Mouse (Mus musculus) testis, adult 2 months (tissue): ENCODE results near the gene Gcnt3.

Source experiments
- CTCF ChIP-seq: fragments of 200-500 bp; IDR thresholded peaks from 2 replicates; pipeline ENCODE4 v1.5.1; 2012; ENCODE audit warnings: low read depth, mild to moderate bottlenecking, inconsistent platforms, low read length, moderate library complexity; ENCODE audit not compliant: control insufficient read depth, insufficient read depth, insufficient replicate concordance
- POLR2A ChIP-seq: fragments of 200-500 bp; IDR thresholded peaks from 2 replicates; pipeline ENCODE4 v1.6.1; 2012; ENCODE audit warnings: low read depth, mild to moderate bottlenecking, inconsistent platforms, low read length, moderate library complexity; ENCODE audit not compliant: control insufficient read depth

DNA sequence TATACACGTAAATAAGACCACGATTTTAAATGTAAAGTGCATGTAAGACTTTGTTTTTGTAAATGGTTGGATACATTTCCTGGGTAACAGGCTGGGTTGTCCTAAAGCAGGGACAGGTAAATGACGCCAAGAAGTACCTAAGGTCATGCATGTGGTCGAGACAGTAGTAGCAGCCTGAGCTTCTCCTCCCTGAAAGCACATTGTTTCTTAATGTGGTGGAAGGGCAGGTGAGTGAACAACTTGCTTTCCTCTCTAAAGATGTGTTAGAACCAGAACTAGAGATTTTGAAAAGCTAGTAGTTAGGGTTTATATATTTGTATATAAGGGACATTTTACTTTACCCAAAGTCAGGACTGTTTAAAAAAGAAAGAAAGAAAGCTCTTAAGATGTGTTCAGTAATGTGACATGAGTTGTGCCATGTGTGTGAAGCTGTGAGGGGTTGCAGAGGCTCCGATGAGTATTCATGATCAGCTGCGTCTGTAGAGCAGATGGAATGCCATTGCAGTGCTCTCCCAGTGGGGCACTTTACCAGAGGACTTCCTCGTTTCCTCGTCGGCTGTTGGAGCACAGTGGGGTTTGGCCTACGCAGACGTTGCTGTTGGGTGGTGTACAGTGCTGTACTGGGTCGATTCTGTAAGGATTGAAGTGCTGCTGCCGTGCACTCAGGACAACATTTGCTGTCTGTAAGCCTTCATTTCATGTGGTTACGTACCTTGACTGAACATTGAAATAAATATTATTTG lies 30.2 kb downstream of the Gcnt3 start:
- no peak for TF ChIP-seq POLR2A
- no peak for TF ChIP-seq CTCF
